Mouse (Mus musculus) Patski (cell line): ENCODE measurements at regions not wholly inside any gene's neighbourhood (a gene's known extent, or its start where the extent isn't known, plus 50 kb on each side); places are given as distances from the start of the nearest gene placed in this dataset.

Experiments
- ATAC-seq: fragments of 100-300 bp; one replicate; pipeline ENCODE4 v1.8.0; 2021
- CTCF ChIA-PET: fragments of 350-600 bp; sonication (Branson Sonifier 250); formaldehyde crosslinking; loops from one replicate; lab custom pipeline; 2022; ENCODE audit warnings: inconsistent platforms; lab: Charles Lee
- POLR2A ChIA-PET: fragments of 350-600 bp; sonication (Branson Sonifier 250); formaldehyde crosslinking; loops from one replicate; lab custom pipeline; 2022; ENCODE audit warnings: antibody characterized with exemption, inconsistent platforms; lab: Charles Lee
- DNase-seq: peaks from one replicate; pipeline ENCODE4 v3.0.0-alpha.2; 2011; ENCODE audit warnings: low read depth, low spot score
- H3K27me3 ChIP-seq: fragments of 371-371 bp; one replicate; pipeline ENCODE4 v1.5.1; 2021
- CTCF ChIP-seq: fragments of 100-300 bp; IDR thresholded peaks from one replicate; pipeline ENCODE4 v1.5.1; 2021
- in situ Hi-C: fragments of 300-500 bp; cut with MboI; formaldehyde crosslinking; loops from 3 replicates; pipeline ENCODE4 v1.11.1; 2018; ENCODE audit warnings: low pct_unique_long_range_greater_than_20kb, mixed read lengths

- in situ Hi-C loops, result no loop called here
- DNase-seq, result no peak
- no peak for TF ChIP-seq CTCF
- POLR2A ChIA-PET, result no interaction called here
- H3K27me3 ChIP-seq, result peaks cover 15% of the 10 kb centered on the region
- no peak for ATAC-seq
- CTCF ChIA-PET, result no interaction called here
These were observed 396.3 kb downstream of the Galc start for GRCm38 (mm10) chr12:97862921-97863320.

GRCm38 (mm10) chr12:97836202-97836908 is 422.9 kb downstream of the Galc start:
- ATAC-seq (no peak), DNase-seq (no peak)
- in situ Hi-C loops, result no loop called here
- POLR2A ChIA-PET, result no interaction called here
- CTCF ChIA-PET, result no interaction called here
- H3K27me3 ChIP-seq, result no peaks in the 10 kb centered on the region
- TF ChIP-seq CTCF, result no peak

- POLR2A ChIA-PET, result no interaction called here
- ATAC-seq (no peak), DNase-seq (no peak)
- CTCF ChIA-PET, result no interaction called here
- TF ChIP-seq CTCF, result no peak
- H3K27me3 ChIP-seq, result peaks cover 15% of the 10 kb centered on the region
- in situ Hi-C loops, result no loop called here
These were observed 465.7 kb downstream of the Galc start for GRCm38 (mm10) chr12:97793364-97794120.

- in situ Hi-C loops, result no loop called here
- TF ChIP-seq CTCF, result no peak
These were observed 475.8 kb downstream of the Galc start for GRCm38 (mm10) chr12:97783476-97783875.

GRCm38 (mm10) chr12:97759116-97759515 is 500.1 kb downstream of the Galc start:
- POLR2A ChIA-PET, result no interaction called here

More at GRCm38 (mm10) chr12:97783476-97783875, 475.8 kb downstream of the Galc start:
- no peaks in the 10 kb centered on the region for H3K27me3 ChIP-seq
- CTCF ChIA-PET, result no interaction called here
- POLR2A ChIA-PET, result no interaction called here
- no peak for ATAC-seq
- no peak for DNase-seq

GRCm38 (mm10) chr12:97758624-97759023 is 500.6 kb downstream of the Galc start:
- ATAC-seq, result no peak
- no peak for DNase-seq

More at GRCm38 (mm10) chr12:97759116-97759515, 500.1 kb downstream of the Galc start:
- CTCF ChIA-PET, result no interaction called here
- no peak for TF ChIP-seq CTCF
- DNase-seq (no peak), ATAC-seq (no peak)
- peaks cover 3% of the 10 kb centered on the region for H3K27me3 ChIP-seq
- in situ Hi-C loops, result no loop called here

GRCm38 (mm10) chr12:97750166-97750565 is 509.1 kb downstream of the Galc start:
- TF ChIP-seq CTCF, result no peak
- ATAC-seq (no peak), DNase-seq (no peak)
- POLR2A ChIA-PET, result no interaction called here
- H3K27me3 ChIP-seq, result peaks cover 12% of the 10 kb centered on the region
- in situ Hi-C loops, result no loop called here
- CTCF ChIA-PET, result no interaction called here

More at GRCm38 (mm10) chr12:97758624-97759023, 500.6 kb downstream of the Galc start:
- H3K27me3 ChIP-seq, result peaks cover 3% of the 10 kb centered on the region
- CTCF ChIA-PET, result no interaction called here
- POLR2A ChIA-PET, result no interaction called here
- no peak for TF ChIP-seq CTCF
- in situ Hi-C loops, result no loop called here

GRCm38 (mm10) chr12:97740927-97741326 is 518.3 kb downstream of the Galc start:
- ChIA-PET CTCF (no interaction called here), POLR2A (no interaction called here)
- TF ChIP-seq CTCF, result no peak
- in situ Hi-C loops, result no loop called here
- peaks cover 7% of the 10 kb centered on the region for H3K27me3 ChIP-seq
- ATAC-seq (no peak), DNase-seq (no peak)

- POLR2A ChIA-PET, result no interaction called here
- CTCF ChIA-PET, result no interaction called here
- peaks cover 3% of the 10 kb centered on the region for H3K27me3 ChIP-seq
- no peak for TF ChIP-seq CTCF
- in situ Hi-C loops, result no loop called here
- DNase-seq (no peak), ATAC-seq (no peak)
These were observed 527.1 kb downstream of the Galc start for GRCm38 (mm10) chr12:97732078-97732580.

- no peak for ATAC-seq
- CTCF ChIA-PET, result no interaction called here
- in situ Hi-C loops, result no loop called here
- H3K27me3 ChIP-seq, result no peaks in the 10 kb centered on the region
- no peak for TF ChIP-seq CTCF
- no peak for DNase-seq
- POLR2A ChIA-PET, result no interaction called here
These were observed 538.7 kb downstream of the Galc start for GRCm38 (mm10) chr12:97720554-97720953.

- ATAC-seq (no peak), DNase-seq (no peak)
- no peaks in the 10 kb centered on the region for H3K27me3 ChIP-seq
- TF ChIP-seq CTCF, result no peak
- POLR2A ChIA-PET, result no interaction called here
- CTCF ChIA-PET, result no interaction called here
- in situ Hi-C loops, result no loop called here
These were observed 541.4 kb downstream of the Galc start for GRCm38 (mm10) chr12:97717812-97718211.
